ENCODE assay signal across 8 mouse cellular contexts in the genomic region with DNA sequence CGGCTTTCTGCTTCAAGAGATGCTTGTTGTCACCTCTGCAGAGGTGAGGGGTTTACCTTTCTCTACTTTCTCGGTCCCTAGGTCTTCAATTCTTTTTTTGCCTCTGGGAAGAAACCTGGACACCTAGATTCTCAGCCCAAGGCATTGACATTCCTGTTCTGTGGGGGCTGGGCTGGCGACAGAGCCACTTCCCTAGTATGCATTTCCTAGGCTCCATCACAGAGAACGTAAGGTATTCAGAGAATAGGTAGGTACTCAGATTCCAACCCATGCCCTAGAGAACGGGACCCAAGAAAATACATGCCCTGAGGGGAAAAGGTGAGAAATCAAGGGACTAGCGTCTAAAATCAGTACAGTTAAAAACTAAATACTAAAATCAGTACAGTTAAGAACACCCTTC. TPM values are rescaled to one million over a fixed set of nuclear protein-coding genes. Genes with fewer than 3 reads are reported as not detected.
A peak's percentile ranks its signal among the peaks of the same experiment; 100 is the strongest.
DNase-seq lines count a peak whose midpoint lies in the region; ATAC-seq and TF ChIP-seq lines count a peak whose summit lies in the region.

No protein-coding gene starts in this region.

- peak overlapping the region; percentile 99 for H3K9ac ChIP-seq in forebrain, embryonic 14.5 days (ENCODE audit: low read length)
- peak overlapping the region; percentile 72 for H3K9ac ChIP-seq in liver, embryonic 12.5 days
- peak overlapping the region; percentile 92 for H3K9ac ChIP-seq in stomach, embryonic 16.5 days (ENCODE audit: low read length)

- H3K36me3 ChIP-seq in forebrain, embryonic 14.5 days (ENCODE audit: control insufficient read depth, insufficient read depth, low read length), result peaks cover 30% of the 10 kb centered on the region
- peaks cover 28% of the 10 kb centered on the region for H3K36me3 ChIP-seq in liver, embryonic 12.5 days
- peaks cover 26% of the 10 kb centered on the region for H3K36me3 ChIP-seq in stomach, embryonic 16.5 days (ENCODE audit: control insufficient read depth, insufficient read depth, low read length)

- no peaks in the 10 kb centered on the region for H3K27me3 ChIP-seq in forebrain, embryonic 14.5 days (replicated peaks; ENCODE audit: control insufficient read depth, insufficient read depth, low read length)
- no peaks in the 10 kb centered on the region for H3K27me3 ChIP-seq in liver, embryonic 12.5 days (replicated peaks)
- no peaks in the 10 kb centered on the region for H3K27me3 ChIP-seq in stomach, embryonic 16.5 days (ENCODE audit: control insufficient read depth, insufficient read depth, low read length)

- peaks cover 8% of the 10 kb centered on the region; the same call in 1 of the 2 replicates for H3K4me1 ChIP-seq in forebrain, embryonic 14.5 days (ENCODE audit: control insufficient read depth, insufficient read depth, low read length)
- peaks cover 12% of the 10 kb centered on the region for H3K4me1 ChIP-seq in liver, embryonic 12.5 days
- H3K4me1 ChIP-seq in stomach, embryonic 16.5 days (ENCODE audit: control insufficient read depth, insufficient read depth, low read length), result peaks cover 8% of the 10 kb centered on the region

- peak overlapping the region; percentile 82 for H3K4me3 ChIP-seq in layer of hippocampus, adult 2 months
- peak overlapping the region; percentile 90 for H3K4me3 ChIP-seq in forebrain, embryonic 14.5 days (ENCODE audit: low read depth, low read length)
- peak overlapping the region; percentile 68 for H3K4me3 ChIP-seq in liver, embryonic 12.5 days
- H3K4me3 ChIP-seq in stomach, embryonic 16.5 days (replicated peaks; ENCODE audit: low read length), result peak overlapping the region; percentile 79

- H3K27ac ChIP-seq in layer of hippocampus, adult 2 months, result peak overlapping the region; percentile 98
- H3K27ac ChIP-seq in forebrain, embryonic 14.5 days (ENCODE audit: low read depth, low read length), result peak overlapping the region; percentile 92; the same call in 1 of the 2 replicates
- no peak overlapping the region for H3K27ac ChIP-seq in liver, embryonic 12.5 days
- peak overlapping the region; percentile 31; the same call in 1 of the 2 replicates for H3K27ac ChIP-seq in stomach, embryonic 16.5 days (ENCODE audit: low read length)

- no peaks in the 10 kb centered on the region; the same call in 1 of the 2 replicates for H3K9me3 ChIP-seq in forebrain, embryonic 14.5 days (replicated peaks; ENCODE audit: control insufficient read depth, low read length)
- peaks cover 5% of the 10 kb centered on the region for H3K9me3 ChIP-seq in liver, embryonic 12.5 days (replicated peaks)
- H3K9me3 ChIP-seq in stomach, embryonic 16.5 days (replicated peaks; ENCODE audit: control insufficient read depth, low read length), result peaks cover 8% of the 10 kb centered on the region; the same call in 1 of the 2 replicates

- H3K4me2 ChIP-seq in forebrain, embryonic 14.5 days (ENCODE audit: low read length), result peak overlapping the region; percentile 80
- H3K4me2 ChIP-seq in liver, embryonic 12.5 days, result peak overlapping the region; percentile 80
- H3K4me2 ChIP-seq in stomach, embryonic 16.5 days (ENCODE audit: low read depth, low read length), result peak overlapping the region; percentile 90

- no peak for DNase-seq in layer of hippocampus, adult 2 months (ENCODE audit: low spot score in 2 of 2)
- no peak for DNase-seq in layer of hippocampus, adult 11-12 months (ENCODE audit: low spot score)
- peak; percentile 63 for DNase-seq in brain, embryonic 14.5 days (ENCODE audit: low read depth)
- peak; percentile 55 for DNase-seq in forebrain, embryonic 14.5 days (ENCODE audit: low spot score)
- no peak for DNase-seq in spleen, postnatal 36 days (ENCODE audit: low spot score in 2 of 2)
- no peak for DNase-seq in layer of hippocampus, adult 9-10 months (ENCODE audit: low spot score)

- 21% methylated on average over 6 of the region's 6 CpGs for WGBS in forebrain, embryonic 14.5 days
- 22% methylated on average over 6 of the region's 6 CpGs for WGBS in liver, embryonic 12.5 days (ENCODE audit: insufficient replicate concordance)
- 10% methylated on average over 6 of the region's 6 CpGs for WGBS in stomach, embryonic 16.5 days

- TF ChIP-seq POLR2A in brain, embryonic 14.5 days (IDR thresholded peaks at IDR 0.05; ENCODE audit: borderline replicate concordance, extremely low read depth, insufficient read depth, insufficient read length, poor library complexity, severe bottlenecking), result no peak

- no peak for TF ChIP-seq CTCF in layer of hippocampus, adult 2 months (conservative IDR thresholded peaks at IDR 0.05)
- TF ChIP-seq CTCF in brain, embryonic 14.5 days (IDR thresholded peaks at IDR 0.05; ENCODE audit: borderline replicate concordance, extremely low read depth, insufficient read depth, insufficient read length), result no peak

- no peak for ATAC-seq in forebrain, embryonic 14.5 days
- ATAC-seq in liver, embryonic 12.5 days, result no peak
- no peak for ATAC-seq in stomach, embryonic 16.5 days (ENCODE audit: insufficient read depth, low FRiP score)

RNA-seq across cellular contexts. Expression of gene Zfp810, which starts 0.7 kb away (rescaled TPM):
- total RNA-seq in layer of hippocampus, adult 2 months (2021), result 10 to 100 TPM; 19.9 to 23.2 TPM
- polyA plus RNA-seq in brain, embryonic 14.5 days (2012; rRNA removed), result 36.4 and 37.1 TPM in 2 replicates
- polyA plus RNA-seq in forebrain, embryonic 14.5 days (2014; fragmentation: Nextera tagmentation; extraction: Ambion mirVana), result 24.8 and 30.4 TPM in 2 replicates
- 4.9 and 5.0 TPM in 2 replicates for polyA plus RNA-seq in liver, embryonic 12.5 days (2016; fragmentation: Nextera tagmentation; extraction: Ambion mirVana)
- 13.6 and 15.2 TPM in 2 replicates for polyA plus RNA-seq in stomach, embryonic 16.5 days (2015; fragmentation: Nextera tagmentation; extraction: Ambion mirVana)

RNA-seq across cellular contexts. Expression of gene Zfp599, which starts 47.0 kb away (rescaled TPM):
- total RNA-seq in layer of hippocampus, adult 2 months (2021), result 1 to 10 TPM; 6.4 to 6.7 TPM
- 3.8 and 4.5 TPM in 2 replicates for polyA plus RNA-seq in brain, embryonic 14.5 days (2012; rRNA removed)
- 14.0 and 15.3 TPM in 2 replicates for polyA plus RNA-seq in forebrain, embryonic 14.5 days (2014; fragmentation: Nextera tagmentation; extraction: Ambion mirVana)
- 2.2 and 2.3 TPM in 2 replicates for polyA plus RNA-seq in liver, embryonic 12.5 days (2016; fragmentation: Nextera tagmentation; extraction: Ambion mirVana)
- 2.7 and 3.3 TPM in 2 replicates for polyA plus RNA-seq in stomach, embryonic 16.5 days (2015; fragmentation: Nextera tagmentation; extraction: Ambion mirVana)

Comparison
In these comparisons a context has a peak if more than half of its experiments do, and no peak if none do; other contexts are left out.
1. DNase-seq: peak in brain, embryonic 14.5 days (single experiment) and forebrain, embryonic 14.5 days (single experiment); none in layer of hippocampus, adult 2 months (0 of 2), layer of hippocampus, adult 11-12 months (single experiment), spleen, postnatal 36 days (0 of 2) and layer of hippocampus, adult 9-10 months (single experiment).
2. Peak in every context shown above with its lines, with median percentiles within 50 percentile points of each other: H3K4me3 ChIP-seq, H3K4me2 ChIP-seq and H3K9ac ChIP-seq.